Mouse (Mus musculus): ENCODE results near the gene Grap.

The Grap gene

GRCm38 (mm10) chr11:61685119-61685725 lies 32.2 kb downstream of the Grap start:
- no peak for DNase-seq

GRCm38 (mm10) chr11:61686141-61686540 lies 33.1 kb downstream of the Grap start:
- no peak for DNase-seq

GRCm38 (mm10) chr11:61686906-61687453 lies 33.9 kb downstream of the Grap start:
- no peak for DNase-seq

- DNase-seq: no peak
Observed at GRCm38 (mm10) chr11:61687595-61687994, 34.5 kb downstream of the Grap start.

- DNase-seq: no peak
Observed at GRCm38 (mm10) chr11:61692996-61693395, 39.9 kb downstream of the Grap start.

- no peak for DNase-seq
Observed at GRCm38 (mm10) chr11:61698852-61699251, 45.8 kb downstream of the Grap start.

- DNase-seq: no peak
Observed at GRCm38 (mm10) chr11:61699460-61699859, 46.4 kb downstream of the Grap start.

GRCm38 (mm10) chr11:61699933-61700332 lies 46.9 kb downstream of the Grap start:
- DNase-seq: peak; percentile 93

- DNase-seq: peak; percentile 85
Observed at GRCm38 (mm10) chr11:61701696-61702095, 48.6 kb downstream of the Grap start.

- DNase-seq: no peak
Observed at GRCm38 (mm10) chr11:61702494-61702893, 49.4 kb downstream of the Grap start.

GRCm38 (mm10) chr11:61705581-61705980 lies 52.5 kb downstream of the Grap start:
- no peak for DNase-seq

- DNase-seq: no peak
Observed at GRCm38 (mm10) chr11:61706232-61706631, 53.2 kb downstream of the Grap start.

GRCm38 (mm10) chr11:61708928-61709327 lies 55.9 kb downstream of the Grap start:
- peak; percentile 55 for DNase-seq

GRCm38 (mm10) chr11:61713157-61713855 lies 60.2 kb downstream of the Grap start:
- no peak for DNase-seq

GRCm38 (mm10) chr11:61714346-61715117 lies 61.5 kb downstream of the Grap start:
- DNase-seq: peak; percentile 62

GRCm38 (mm10) chr11:61715130-61715529 lies 62.1 kb downstream of the Grap start:
- no peak for DNase-seq

GRCm38 (mm10) chr11:61717990-61718389 lies 64.9 kb downstream of the Grap start:
- no peak for DNase-seq

- no peak for DNase-seq
Observed at GRCm38 (mm10) chr11:61719387-61719786, 66.3 kb downstream of the Grap start.

GRCm38 (mm10) chr11:61719826-61720225 lies 66.8 kb downstream of the Grap start:
- DNase-seq: peak; percentile 74

- DNase-seq: peak; percentile 77
Observed at GRCm38 (mm10) chr11:61720636-61721035, 67.6 kb downstream of the Grap start, which contains the start of gene Slc5a10. Gene Slc5a10, minus strand, starts transcription at chr11:61720826.

- DNase-seq: peak; percentile 86
Observed at GRCm38 (mm10) chr11:61722077-61722476, 69.0 kb downstream of the Grap start.
